Mouse (Mus musculus) limb, embryonic 12.5 days (tissue): ENCODE results near the gene Syvn1. TPM values are rescaled to one million over a fixed set of nuclear protein-coding genes. Genes with fewer than 3 reads are reported as not detected.

Experiments
- ATAC-seq: fragments of 200-750 bp; cut with Nextera tagmentation; 2 replicates; pipeline ENCODE4 v1.8.0; 2017; ENCODE audit warnings: low read depth, moderate TSS enrichment; ENCODE audit not compliant: insufficient number of reproducible peaks, insufficient read depth, low FRiP score, low TSS enrichment
- H3K27ac ChIP-seq: fragments of 300-500 bp; sonication (generic); 2 replicates; pipeline ENCODE4 v1.5.1; 2016; ENCODE audit warnings: mild to moderate bottlenecking, moderate library complexity
- H3K27me3 ChIP-seq: fragments of 300-500 bp; sonication (generic); 2 replicates; pipeline ENCODE4 v1.6.1; 2016; ENCODE audit warnings: mild to moderate bottlenecking, moderate library complexity
- H3K36me3 ChIP-seq: fragments of 300-500 bp; sonication (generic); 2 replicates; pipeline ENCODE4 v1.6.1; 2016; ENCODE audit warnings: mild to moderate bottlenecking, moderate library complexity
- H3K4me1 ChIP-seq: fragments of 300-500 bp; sonication (generic); replicated peaks from 2 replicates; pipeline ENCODE4 v1.6.1; 2016
- H3K4me2 ChIP-seq: fragments of 300-500 bp; sonication (generic); 2 replicates; pipeline ENCODE4 v1.6.1; 2016; ENCODE audit warnings: mild to moderate bottlenecking, moderate library complexity
- H3K4me3 ChIP-seq: fragments of 300-500 bp; sonication (generic); replicated peaks from 2 replicates; pipeline ENCODE4 v1.5.1; 2016; ENCODE audit warnings: mild to moderate bottlenecking
- H3K9ac ChIP-seq: fragments of 300-500 bp; sonication (generic); replicated peaks from 2 replicates; pipeline ENCODE4 v1.6.1; 2016; ENCODE audit warnings: mild to moderate bottlenecking, moderate library complexity
- H3K9me3 ChIP-seq: fragments of 300-500 bp; sonication (generic); 2 replicates; pipeline ENCODE4 v1.6.1; 2016; ENCODE audit warnings: mild to moderate bottlenecking, moderate library complexity
- WGBS: fragments of 180-500 bp; shearing (Covaris S2); methylation state at CpG from one replicate; pipeline ENCODE4 v1.1.7; 2016; 5-methylcytosine and 5-hydroxymethylcytosine counted together
- polyA plus RNA-seq: library from polyadenylated mRNA; unstranded; fragments of >200 nt; fragmentation: Nextera tagmentation; extraction: Ambion mirVana; gene quantifications from 2 replicates; pipeline ENCODE4 v1.2.1, GENCODE M21; 2016

The Syvn1 gene
- polyA plus RNA-seq, 1 experiment from 2014 or later, result 25.1 TPM

DNA sequence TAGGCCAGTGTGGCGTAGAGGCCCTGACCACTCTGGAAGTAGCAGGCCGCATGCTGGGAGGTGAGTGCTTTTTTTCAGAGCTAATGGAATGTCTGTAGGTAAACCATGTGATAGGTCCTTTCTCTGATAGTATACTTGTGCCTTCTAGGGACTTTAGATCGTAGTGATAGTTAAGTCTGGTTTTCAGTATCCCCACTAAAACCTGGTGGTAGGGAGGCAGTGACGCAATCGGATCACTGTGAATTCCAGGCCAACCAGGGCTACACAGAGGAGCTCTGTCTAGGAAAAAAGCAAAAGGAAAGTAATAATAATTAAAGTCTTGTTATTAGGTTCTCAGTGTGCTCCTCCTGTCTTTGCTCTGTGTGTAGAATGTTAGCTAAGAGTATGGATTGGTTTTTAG is 12.1 kb downstream of the Syvn1 start:
- peak overlapping the region; percentile 86 for H3K4me2 ChIP-seq
- H3K27me3 ChIP-seq, result no peaks in the 10 kb centered on the region
- ATAC-seq, result no peak
- peak overlapping the region; percentile 92 for H3K9ac ChIP-seq
- H3K9me3 ChIP-seq, result no peaks in the 10 kb centered on the region
- peaks cover 28% of the 10 kb centered on the region for H3K4me1 ChIP-seq
- 0 out of 2 replicates have a peak overlapping the region, but pooled peaks have one; percentile 73 for H3K27ac ChIP-seq
- H3K4me3 ChIP-seq, result peak overlapping the region; percentile 86
- WGBS, result 39% methylated on average over 5 of the region's 5 CpGs
- H3K36me3 ChIP-seq, result peaks cover 41% of the 10 kb centered on the region

DNA sequence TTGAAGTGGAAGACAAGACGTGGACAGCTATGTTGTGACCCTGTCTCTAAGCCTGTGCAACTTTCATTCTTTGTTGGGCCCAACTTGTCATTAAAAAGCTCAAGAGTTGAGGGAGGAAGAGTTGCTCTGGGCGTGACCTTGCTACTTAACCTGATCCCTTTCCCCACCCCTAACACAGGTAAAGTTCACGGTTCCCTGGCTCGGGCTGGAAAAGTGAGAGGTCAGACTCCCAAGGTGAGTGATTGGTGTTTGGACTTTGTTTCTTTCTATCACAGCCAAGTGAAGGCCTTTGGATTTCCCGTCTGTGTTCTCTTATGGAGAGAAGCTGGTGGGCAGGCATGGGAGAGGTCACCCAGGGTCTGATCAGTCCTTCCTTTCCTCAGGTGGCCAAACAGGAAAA is 12.6 kb downstream of the Syvn1 start:
- no peak overlapping the region for H3K27ac ChIP-seq
- peaks cover 28% of the 10 kb centered on the region for H3K4me1 ChIP-seq
- H3K27me3 ChIP-seq, result no peaks in the 10 kb centered on the region
- H3K9ac ChIP-seq, result peak overlapping the region; percentile 92; the same call in 1 of the 2 replicates
- peak overlapping the region; percentile 86 for H3K4me3 ChIP-seq
- peaks cover 39% of the 10 kb centered on the region for H3K36me3 ChIP-seq
- peak overlapping the region; percentile 86 for H3K4me2 ChIP-seq
- 83% methylated on average over 5 of the region's 5 CpGs for WGBS
- no peaks in the 10 kb centered on the region for H3K9me3 ChIP-seq
- ATAC-seq, result no peak

DNA sequence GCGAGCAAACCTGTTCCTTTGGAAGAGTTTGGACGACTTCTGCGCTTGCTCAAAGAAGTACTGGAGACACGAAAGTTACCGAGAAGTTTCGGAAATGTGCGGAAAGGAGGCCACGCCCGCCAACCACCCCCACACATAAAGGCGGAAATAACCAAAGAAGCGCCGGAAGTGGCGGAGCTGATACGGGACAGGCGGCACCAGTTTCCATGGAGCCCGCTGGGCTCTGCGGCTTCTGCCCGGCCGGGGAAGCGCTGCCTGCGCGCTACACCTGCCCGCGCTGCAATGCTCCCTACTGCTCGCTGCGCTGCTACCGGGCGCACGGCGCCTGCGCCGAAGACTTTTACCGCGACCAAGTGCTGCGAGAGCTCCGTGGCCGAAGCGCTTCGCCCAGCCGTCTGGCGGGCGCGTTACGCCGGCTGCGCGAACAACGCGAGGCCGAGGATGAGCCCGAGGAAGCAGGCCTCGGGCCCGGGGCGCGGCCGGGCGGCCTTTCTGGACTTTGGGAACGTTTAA is 14.7 kb downstream of the Syvn1 start, which contains the start of gene Znhit2:
Znhit2 (plus strand) TSS at position 172 of the 513 bp plus-strand sequence.
- Histone ChIP-seq H3K4me1 (peaks cover 28% of the 10 kb centered on the region), H3K27me3 (no peaks in the 10 kb centered on the region), H3K36me3 (peaks cover 20% of the 10 kb centered on the region), H3K27ac (peak within 1 kb of the TSS; percentile 92), H3K9ac (peak within 1 kb of the TSS; percentile 94), H3K4me3 (peak within 1 kb of the TSS; percentile 91), H3K4me2 (peak within 1 kb of the TSS; percentile 96), H3K9me3 (no peaks in the 10 kb centered on the region)
- peak; percentile 53 for ATAC-seq
- under 1% methylated on average over 58 of the region's 58 CpGs for WGBS

DNA sequence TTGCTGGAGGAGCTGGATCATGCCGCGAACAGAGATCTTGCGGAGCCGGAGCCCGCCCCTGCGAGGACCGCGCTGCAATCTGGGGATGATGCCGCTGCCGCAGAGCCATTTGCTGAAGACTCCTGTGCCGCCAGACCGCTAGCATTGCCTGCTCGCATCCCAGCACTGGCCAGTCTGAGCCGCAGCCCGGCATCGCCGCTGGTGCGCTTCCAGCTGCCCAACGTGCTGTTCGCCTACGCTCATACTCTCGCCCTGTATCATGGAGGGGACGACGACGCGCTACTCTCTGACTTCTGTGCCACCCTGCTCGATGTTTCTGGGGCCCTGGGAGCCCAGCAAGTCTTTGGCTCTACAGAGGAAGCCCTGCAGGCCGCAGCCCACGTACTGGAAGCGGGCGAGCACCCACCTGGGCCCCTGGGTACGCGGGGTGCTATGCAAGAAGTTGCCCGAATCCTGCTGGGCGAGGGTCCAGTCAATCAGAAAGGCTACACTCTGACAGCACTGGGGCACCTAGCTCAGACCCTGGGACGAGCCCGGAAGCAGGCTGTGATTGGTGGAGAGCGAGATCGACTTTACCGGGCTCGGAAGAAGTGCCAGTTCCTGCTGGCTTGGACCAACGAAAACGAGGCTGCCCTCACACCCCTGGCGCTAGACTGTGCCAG is 15.4 kb downstream of the Syvn1 start:
- H3K9me3 ChIP-seq, result no peaks in the 10 kb centered on the region
- no peaks in the 10 kb centered on the region for H3K27me3 ChIP-seq
- WGBS, result 2% methylated on average over 44 of the region's 44 CpGs
- peaks cover 20% of the 10 kb centered on the region for H3K36me3 ChIP-seq
- H3K4me2 ChIP-seq, result peak overlapping the region; percentile 96
- peak overlapping the region; percentile 94 for H3K9ac ChIP-seq
- H3K4me3 ChIP-seq, result peak overlapping the region; percentile 91
- ATAC-seq, result no peak
- H3K4me1 ChIP-seq, result peaks cover 28% of the 10 kb centered on the region
- peak overlapping the region; percentile 92 for H3K27ac ChIP-seq

DNA sequence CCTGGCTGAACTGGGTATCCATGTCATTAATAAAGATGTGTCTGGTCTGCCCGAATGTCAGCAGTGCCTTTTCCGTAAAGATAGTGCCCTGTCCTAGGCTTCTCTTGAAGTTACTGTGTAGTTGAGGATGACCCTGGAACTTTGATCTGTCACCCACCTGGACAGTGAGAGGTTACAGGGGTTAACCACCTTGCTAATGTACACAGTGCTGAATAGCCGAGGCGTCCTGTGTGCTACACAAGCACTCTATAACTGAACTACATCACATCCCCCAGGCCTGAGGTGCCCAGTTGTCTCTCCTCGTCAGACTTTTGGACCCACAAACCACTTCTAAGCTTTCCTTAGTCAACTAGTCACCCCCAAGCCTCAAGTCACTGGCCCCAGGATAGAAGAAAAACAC is 16.0 kb downstream of the Syvn1 start:
- peak overlapping the region; percentile 94 for H3K9ac ChIP-seq
- peak overlapping the region; percentile 96 for H3K4me2 ChIP-seq
- no peaks in the 10 kb centered on the region for H3K9me3 ChIP-seq
- H3K27me3 ChIP-seq, result no peaks in the 10 kb centered on the region
- 71% methylated on average over 5 of the region's 5 CpGs for WGBS
- H3K4me3 ChIP-seq, result peak overlapping the region; percentile 91
- ATAC-seq, result no peak
- H3K36me3 ChIP-seq, result peaks cover 20% of the 10 kb centered on the region
- peaks cover 32% of the 10 kb centered on the region for H3K4me1 ChIP-seq
- H3K27ac ChIP-seq, result no peak overlapping the region

DNA sequence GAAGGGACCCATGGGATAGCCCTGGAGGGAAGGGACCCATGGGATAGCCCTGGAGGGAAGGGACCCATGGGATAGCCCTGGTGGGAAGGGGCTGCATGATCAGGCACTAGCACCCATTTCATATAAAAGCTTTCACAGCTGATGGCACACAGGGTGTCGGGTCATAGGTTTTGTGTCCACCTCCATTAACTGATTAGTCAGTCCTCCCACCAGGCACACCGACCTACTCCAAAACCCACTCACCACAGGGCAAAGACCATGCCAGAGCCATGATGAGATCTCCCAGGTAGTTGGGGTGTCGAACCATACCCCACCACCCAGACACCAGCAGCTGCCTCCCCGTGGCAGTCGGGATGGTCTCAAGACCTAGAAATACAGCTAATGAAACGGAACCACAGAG is 16.7 kb downstream of the Syvn1 start:
- Histone ChIP-seq H3K9ac (no peak overlapping the region), H3K27ac (no peak overlapping the region), H3K4me1 (peaks cover 36% of the 10 kb centered on the region), H3K9me3 (no peaks in the 10 kb centered on the region), H3K27me3 (no peaks in the 10 kb centered on the region), H3K36me3 (peaks cover 20% of the 10 kb centered on the region), H3K4me2 (peak overlapping the region; percentile 96), H3K4me3 (no peak overlapping the region)
- ATAC-seq, result no peak
- 92% methylated on average over 6 of the region's 6 CpGs for WGBS

DNA sequence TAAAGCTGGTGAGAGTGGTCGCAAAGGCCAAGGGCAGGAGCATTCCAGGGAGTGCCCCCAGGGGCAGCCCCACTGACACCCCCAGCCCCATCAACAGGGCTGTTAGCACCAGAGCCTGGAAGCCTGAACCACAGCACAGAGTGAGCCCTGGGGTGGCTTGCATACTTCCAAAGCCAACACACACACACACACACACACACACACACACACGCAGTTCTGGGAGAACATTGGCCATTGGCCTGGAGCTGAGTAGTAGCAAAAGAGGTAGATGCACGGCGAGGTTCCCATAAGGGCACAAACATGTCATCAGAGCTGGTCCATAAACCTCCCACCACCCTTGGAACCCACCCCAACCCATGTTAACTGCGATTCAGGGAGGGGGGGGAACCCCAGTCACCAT is 20.2 kb downstream of the Syvn1 start:
- H3K9me3 ChIP-seq, result no peaks in the 10 kb centered on the region
- H3K9ac ChIP-seq, result peak overlapping the region; percentile 62
- H3K27ac ChIP-seq, result peak overlapping the region; percentile 80
- H3K4me1 ChIP-seq, result peaks cover 34% of the 10 kb centered on the region
- ATAC-seq, result no peak
- peak overlapping the region; percentile 86 for H3K4me2 ChIP-seq
- peaks cover 35% of the 10 kb centered on the region for H3K36me3 ChIP-seq
- 43% methylated on average over 5 of the region's 5 CpGs for WGBS
- H3K27me3 ChIP-seq, result no peaks in the 10 kb centered on the region
- H3K4me3 ChIP-seq, result peak overlapping the region; percentile 50

DNA sequence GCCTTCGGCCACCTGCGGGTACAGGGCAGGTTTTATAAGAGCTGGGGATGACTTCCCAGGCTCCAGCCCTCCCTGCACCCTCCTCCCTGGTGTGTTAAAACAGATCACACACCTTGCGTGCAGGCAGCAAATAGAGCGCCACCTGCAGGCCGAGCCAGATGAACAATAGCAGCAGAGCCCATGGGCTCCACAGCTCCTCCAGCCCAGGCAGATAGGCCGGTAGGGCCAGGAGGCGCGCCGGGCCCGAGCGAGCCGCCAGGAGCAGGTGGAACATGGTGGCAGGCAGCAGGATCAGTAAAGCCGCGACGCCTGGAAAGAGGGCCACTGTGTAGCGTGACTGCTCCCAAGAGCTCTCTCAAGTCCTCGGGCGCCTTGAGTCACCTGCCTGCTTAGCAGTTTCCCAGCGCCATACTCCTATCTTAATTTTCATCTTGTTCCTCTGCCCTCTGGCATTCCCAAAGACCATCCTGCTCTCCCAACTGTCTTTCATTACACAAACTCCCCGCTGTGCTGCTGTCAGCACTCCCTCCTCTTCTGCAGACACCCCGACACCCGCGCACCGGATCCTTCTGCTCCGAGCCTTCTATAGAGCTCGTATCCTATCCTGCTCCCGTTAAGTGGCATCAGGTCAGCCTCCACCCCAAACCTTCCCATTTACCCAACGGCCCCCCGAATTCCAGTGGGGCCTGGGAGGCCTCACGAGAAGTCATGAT is 20.8 kb downstream of the Syvn1 start:
- peak overlapping the region; percentile 50 for H3K4me3 ChIP-seq
- H3K27me3 ChIP-seq, result no peaks in the 10 kb centered on the region
- peak overlapping the region; percentile 62 for H3K9ac ChIP-seq
- WGBS, result 1% methylated on average over 30 of the region's 30 CpGs
- ATAC-seq, result peak; percentile 38; the same call in 1 of the 2 replicates
- H3K4me1 ChIP-seq, result peaks cover 30% of the 10 kb centered on the region
- peaks cover 38% of the 10 kb centered on the region for H3K36me3 ChIP-seq
- H3K9me3 ChIP-seq, result no peaks in the 10 kb centered on the region
- peak overlapping the region; percentile 80 for H3K27ac ChIP-seq
- peak overlapping the region; percentile 86 for H3K4me2 ChIP-seq

DNA sequence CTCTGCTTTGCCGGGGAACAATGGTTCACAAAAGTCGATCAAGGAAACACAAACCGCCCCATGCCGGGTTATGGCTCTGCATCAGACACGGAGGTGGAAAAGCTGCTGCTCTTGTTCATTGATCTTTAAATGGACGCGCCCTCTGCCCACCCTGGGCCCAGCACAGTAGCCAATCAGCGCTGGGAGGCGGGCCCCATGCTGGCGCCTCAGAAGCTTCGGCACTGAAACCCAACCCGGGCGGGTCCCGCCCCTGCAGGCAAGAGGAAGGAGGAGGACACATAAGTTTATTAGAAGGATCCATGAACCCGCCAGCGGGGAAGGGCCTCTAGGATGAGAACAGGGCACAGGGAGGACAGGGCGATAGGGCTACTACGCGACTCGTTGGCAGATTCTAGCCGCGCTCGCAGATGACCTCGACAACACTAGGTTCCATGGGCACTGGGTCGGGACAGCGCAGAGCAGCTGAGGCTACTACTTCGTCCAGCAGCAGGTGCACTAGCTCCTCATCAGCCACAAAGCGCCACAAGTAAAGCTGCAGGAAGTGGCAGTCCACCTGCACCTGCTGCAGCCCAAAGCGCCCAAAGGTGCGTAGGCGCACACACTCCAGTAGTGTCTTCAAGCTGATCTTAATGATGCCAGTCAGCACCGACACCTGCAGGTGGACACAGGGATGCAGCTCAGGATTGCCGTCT is 21.5 kb downstream of the Syvn1 start, which contains the start of gene Tm7sf2:
Tm7sf2 (minus strand) TSS at position 650 of the 692 bp plus-strand sequence.
- Histone ChIP-seq H3K27ac (peak within 1 kb of the TSS; percentile 80), H3K36me3 (peaks cover 43% of the 10 kb centered on the region), H3K27me3 (no peaks in the 10 kb centered on the region), H3K4me1 (peaks cover 23% of the 10 kb centered on the region), H3K4me3 (peak within 1 kb of the TSS; percentile 50), H3K4me2 (peak within 1 kb of the TSS; percentile 86), H3K9ac (peak within 1 kb of the TSS; percentile 62), H3K9me3 (no peaks in the 10 kb centered on the region)
- ATAC-seq, result peak; percentile 87
- 10% methylated on average over 33 of the region's 33 CpGs for WGBS

DNA sequence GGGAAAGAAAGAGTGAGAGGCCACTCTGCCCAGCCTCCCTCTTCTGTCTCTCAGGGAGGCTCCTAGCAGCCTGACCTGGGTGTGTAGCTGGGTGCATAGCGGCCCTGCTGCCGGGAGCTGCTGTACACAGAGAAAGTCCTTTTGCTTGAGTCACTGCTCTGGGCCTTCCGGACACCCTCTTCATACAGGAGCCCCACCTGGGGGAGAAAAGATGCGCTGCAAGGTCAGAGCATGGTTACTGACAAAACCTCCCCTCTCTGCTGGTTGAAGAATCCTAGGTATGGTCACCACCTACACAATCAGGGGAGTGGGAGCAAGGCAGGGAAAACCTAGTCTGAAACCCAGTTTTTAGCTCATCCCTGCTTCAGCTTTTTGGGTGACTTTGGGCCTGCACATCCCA is 22.6 kb downstream of the Syvn1 start:
- Histone ChIP-seq H3K9ac (no peak overlapping the region; the same call in 1 of the 2 replicates), H3K4me2 (no peak overlapping the region), H3K9me3 (no peaks in the 10 kb centered on the region), H3K27me3 (no peaks in the 10 kb centered on the region), H3K4me1 (peaks cover 22% of the 10 kb centered on the region), H3K27ac (no peak overlapping the region), H3K4me3 (no peak overlapping the region), H3K36me3 (peaks cover 50% of the 10 kb centered on the region)
- WGBS, result 80% methylated on average over 4 of the region's 4 CpGs
- ATAC-seq, result no peak

DNA sequence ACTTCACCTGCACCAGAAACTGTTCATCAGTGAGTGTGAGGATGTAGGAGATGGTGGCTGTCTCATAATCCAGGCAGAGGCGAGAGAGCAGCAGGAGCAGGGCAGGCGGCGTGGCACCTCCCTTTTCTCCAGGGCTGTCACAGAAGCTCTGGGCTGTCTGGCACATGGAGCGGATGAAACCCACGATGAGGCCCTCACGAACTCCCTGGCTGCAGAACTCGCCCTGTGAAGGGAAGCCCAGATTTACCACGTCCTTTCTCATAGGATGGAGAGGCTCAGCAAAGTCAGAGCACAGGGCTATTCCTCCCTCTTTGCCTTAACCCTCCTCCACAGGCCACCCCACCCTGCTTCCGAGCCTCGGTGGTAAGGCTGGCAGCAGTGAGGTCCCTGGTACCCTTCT is 23.5 kb downstream of the Syvn1 start:
- no peak for ATAC-seq
- H3K4me2 ChIP-seq, result no peak overlapping the region
- WGBS, result 91% methylated on average over 10 of the region's 10 CpGs
- no peak overlapping the region for H3K27ac ChIP-seq
- no peaks in the 10 kb centered on the region for H3K27me3 ChIP-seq
- H3K9me3 ChIP-seq, result no peaks in the 10 kb centered on the region
- H3K4me1 ChIP-seq, result peaks cover 22% of the 10 kb centered on the region
- no peak overlapping the region for H3K9ac ChIP-seq
- peaks cover 59% of the 10 kb centered on the region for H3K36me3 ChIP-seq
- H3K4me3 ChIP-seq, result no peak overlapping the region
